Mouse (Mus musculus): ENCODE data around the gene Chst1. TPM values are rescaled to one million over a fixed set of nuclear protein-coding genes. Genes with fewer than 3 reads are reported as not detected.

Chst1 gene
- 4.9 and 9.2 TPM in 2 replicates for polyA plus RNA-seq (2015; fragmentation: Nextera tagmentation; extraction: Ambion mirVana)

GRCm38 (mm10) chr2:92599487-92600347 is at the start of gene Chst1:
TSS of gene Chst1 (plus strand) at chr2:92599707.

Small RNA genes within 50 kb of the gene (microRNA-seq; reads per million reads assigned to microRNA genes)
- 0 reads per million in 2 experiments for gene Mir7221
- 0 reads per million in 2 experiments for gene Mir7222

Other genes starting within 250 kb of the Chst1 start
- 34.8 and 52.8 TPM in 2 replicates for gene Pex16, start 225.0 kb upstream of the Chst1 start, polyA plus RNA-seq (2015; fragmentation: Nextera tagmentation; extraction: Ambion mirVana)
- 0.33 and 0.71 TPM in 2 replicates for gene Large2, start 224.8 kb upstream of the Chst1 start, polyA plus RNA-seq (2015; fragmentation: Nextera tagmentation; extraction: Ambion mirVana)
- 1.6 and 2.6 TPM in 2 replicates for gene 1700029I15Rik, start 217.2 kb upstream of the Chst1 start, polyA plus RNA-seq (2015; fragmentation: Nextera tagmentation; extraction: Ambion mirVana)
- 17.5 and 18.2 TPM in 2 replicates for gene Mapk8ip1, start 198.4 kb upstream of the Chst1 start, polyA plus RNA-seq (2015; fragmentation: Nextera tagmentation; extraction: Ambion mirVana)
- 27.3 and 29.1 TPM in 2 replicates for gene Cry2, start 165.7 kb upstream of the Chst1 start, polyA plus RNA-seq (2015; fragmentation: Nextera tagmentation; extraction: Ambion mirVana)
- 5.1 and 5.9 TPM in 2 replicates for gene Slc35c1, start 139.2 kb upstream of the Chst1 start, polyA plus RNA-seq (2015; fragmentation: Nextera tagmentation; extraction: Ambion mirVana)

Data from skeletal muscle tissue, postnatal 0 days (tissue).